Mouse (Mus musculus) heart, postnatal 36 days (tissue): ENCODE measurements around the gene Dtx1. TPM values are rescaled to one million over a fixed set of nuclear protein-coding genes. Genes with fewer than 3 reads are reported as not detected.

Source experiments
- DNase-seq, 2 experiments: peaks; one replicate each; pipeline ENCODE4 v3.0.0; 2021 to 2022
- intact Hi-C: fragments of 180-260 bp; cut with DNase I; formaldehyde crosslinking; loops from one replicate; pipeline ENCODE4 v1.15.1; 2025
- total RNA-seq, 2 experiments: library from RNA; stranded (reverse); gene quantifications; 2 replicates each; pipeline ENCODE4 v1.2.3; 2021

Gene Dtx1
- total RNA-seq, 2 experiments from 2014 or later = 1.8 to 1.9 TPM

- no peak for DNase-seq
- intact Hi-C loops = no loop called here
Measured at GRCm38 (mm10) chr5:120706541-120706940, 5.2 kb downstream of the Dtx1 start.

GRCm38 (mm10) chr5:120704421-120704820 lies 7.3 kb downstream of the Dtx1 start:
- DNase-seq = no peak
- intact Hi-C loops = no loop called here

- intact Hi-C loops = no loop called here
- DNase-seq = no peak
Measured at GRCm38 (mm10) chr5:120703660-120704059, 8.1 kb downstream of the Dtx1 start.

GRCm38 (mm10) chr5:120702969-120703368 lies 8.8 kb downstream of the Dtx1 start:
- intact Hi-C loops = no loop called here
- no peak for DNase-seq

GRCm38 (mm10) chr5:120702421-120702820 lies 9.3 kb downstream of the Dtx1 start:
- DNase-seq = no peak
- intact Hi-C loops = no loop called here

- intact Hi-C loops = no loop called here
- no peak for DNase-seq
Measured at GRCm38 (mm10) chr5:120700996-120701790, 10.5 kb downstream of the Dtx1 start.

GRCm38 (mm10) chr5:120698801-120699391 lies 12.8 kb downstream of the Dtx1 start:
- no peak for DNase-seq
- intact Hi-C loops = no loop called here

GRCm38 (mm10) chr5:120698181-120698580 lies 13.5 kb downstream of the Dtx1 start:
- no peak for DNase-seq
- intact Hi-C loops = no loop called here

- DNase-seq = no peak
- intact Hi-C loops = no loop called here
Measured at GRCm38 (mm10) chr5:120696865-120697264, 14.9 kb downstream of the Dtx1 start.

GRCm38 (mm10) chr5:120696057-120696743 lies 15.5 kb downstream of the Dtx1 start:
- intact Hi-C loops = no loop called here
- DNase-seq = no peak

GRCm38 (mm10) chr5:120694695-120695074 lies 17.0 kb downstream of the Dtx1 start:
- DNase-seq = no peak
- intact Hi-C loops = no loop called here

- intact Hi-C loops = no loop called here
- no peak for DNase-seq
Measured at GRCm38 (mm10) chr5:120693931-120694694, 17.6 kb downstream of the Dtx1 start.

- DNase-seq = no peak
Measured at GRCm38 (mm10) chr5:120692034-120692433, 19.7 kb downstream of the Dtx1 start.

GRCm38 (mm10) chr5:120690417-120690816 lies 21.3 kb downstream of the Dtx1 start:
- no peak for DNase-seq
- intact Hi-C loops = no loop called here

More at GRCm38 (mm10) chr5:120692034-120692433, 19.7 kb downstream of the Dtx1 start:
- intact Hi-C loops = no loop called here

- intact Hi-C loops = no loop called here
- no peak for DNase-seq
Measured at GRCm38 (mm10) chr5:120688434-120688833, 23.3 kb downstream of the Dtx1 start.

GRCm38 (mm10) chr5:120687897-120688296 lies 23.8 kb downstream of the Dtx1 start:
- intact Hi-C loops = no loop called here
- DNase-seq = no peak

GRCm38 (mm10) chr5:120687484-120687851 lies 24.3 kb downstream of the Dtx1 start:
- intact Hi-C loops = no loop called here
- no peak for DNase-seq

- intact Hi-C loops = no loop called here
Measured at GRCm38 (mm10) chr5:120686749-120687483, 24.8 kb downstream of the Dtx1 start.

GRCm38 (mm10) chr5:120685678-120686077 lies 26.0 kb downstream of the Dtx1 start:
- intact Hi-C loops = no loop called here
- no peak for DNase-seq

More at GRCm38 (mm10) chr5:120686749-120687483, 24.8 kb downstream of the Dtx1 start:
- DNase-seq = no peak
